Mouse (Mus musculus) liver, adult 2 months (tissue): ENCODE results near the gene Dctpp1. TPM values are rescaled to one million over a fixed set of nuclear protein-coding genes. Genes with fewer than 3 reads are reported as not detected.
A peak's percentile ranks its signal among the peaks of the same experiment; 100 is the strongest.

Experiments used
- DNase-seq: peaks from one replicate; pipeline ENCODE4 v3.0.0-alpha.2; 2011; ENCODE audit warnings: low read depth, low spot score; ENCODE audit errors: extremely low read depth
- H3K27ac ChIP-seq: fragments of 200-500 bp; replicated peaks from 2 replicates; pipeline ENCODE4 v1.5.1; 2012; ENCODE audit warnings: low read depth, mild to moderate bottlenecking, control low read depth, inconsistent platforms, low read length; ENCODE audit not compliant: insufficient read depth
- H3K27me3 ChIP-seq: fragments of 200-500 bp; 2 replicates; pipeline ENCODE4 v1.6.1; 2012; ENCODE audit warnings: mild to moderate bottlenecking, moderate library complexity, low read length, inconsistent platforms; ENCODE audit not compliant: control insufficient read depth, insufficient read depth
- H3K36me3 ChIP-seq: fragments of 200-500 bp; 2 replicates; pipeline ENCODE4 v1.6.1; 2012; ENCODE audit warnings: low read length, inconsistent platforms; ENCODE audit not compliant: control insufficient read depth, insufficient read depth
- H3K4me1 ChIP-seq: fragments of 200-500 bp; 2 replicates; pipeline ENCODE4 v1.6.1; 2011; ENCODE audit warnings: low read length; ENCODE audit not compliant: control insufficient read depth, insufficient read depth
- H3K4me3 ChIP-seq: fragments of 200-500 bp; 2 replicates; pipeline ENCODE4 v1.5.1; 2011; ENCODE audit warnings: low read depth, mild to moderate bottlenecking, control low read depth, low read length, moderate library complexity; ENCODE audit not compliant: insufficient read depth
- H3K79me2 ChIP-seq: fragments of 200-500 bp; 2 replicates; pipeline ENCODE4 v1.6.1; 2012; ENCODE audit warnings: inconsistent platforms, mild to moderate bottlenecking, low read length, moderate library complexity; ENCODE audit not compliant: control insufficient read depth, insufficient read depth
- H3K9ac ChIP-seq: fragments of 200-500 bp; 2 replicates; pipeline ENCODE4 v1.6.1; 2012; ENCODE audit warnings: low read depth, mild to moderate bottlenecking, control low read depth, inconsistent platforms, low read length
- CTCF ChIP-seq: fragments of 200-500 bp; IDR thresholded peaks from 2 replicates; pipeline ENCODE4 v1.5.1; 2011; ENCODE audit warnings: low read depth, low read length, control low read depth
- POLR2A ChIP-seq: fragments of 200-500 bp; IDR thresholded peaks from 2 replicates; pipeline ENCODE4 v1.6.1; 2011; ENCODE audit warnings: low read length, control low read depth; ENCODE audit not compliant: insufficient read depth; ENCODE audit errors: extremely low read depth
- WGBS: fragments of 180-500 bp; shearing (Covaris S2); methylation state at CpG from one replicate; pipeline ENCODE4 v1.1.7; 2018; 5-methylcytosine and 5-hydroxymethylcytosine counted together
- polyA plus RNA-seq: library from polyadenylated mRNA; depleted of rRNA; stranded (reverse); fragments of >200 nt; gene quantifications from 2 replicates; pipeline ENCODE4 v1.2.3, GENCODE M21; 2012
- total RNA-seq: library from RNA; depleted of rRNA; stranded (reverse); fragments of >200 nt; gene quantifications from 2 replicates; pipeline ENCODE4 v1.2.3, GENCODE M21; 2014

The Dctpp1 gene
- total and polyA plus RNA-seq, 2 experiments = 61.5 to 70.7 TPM

DNA sequence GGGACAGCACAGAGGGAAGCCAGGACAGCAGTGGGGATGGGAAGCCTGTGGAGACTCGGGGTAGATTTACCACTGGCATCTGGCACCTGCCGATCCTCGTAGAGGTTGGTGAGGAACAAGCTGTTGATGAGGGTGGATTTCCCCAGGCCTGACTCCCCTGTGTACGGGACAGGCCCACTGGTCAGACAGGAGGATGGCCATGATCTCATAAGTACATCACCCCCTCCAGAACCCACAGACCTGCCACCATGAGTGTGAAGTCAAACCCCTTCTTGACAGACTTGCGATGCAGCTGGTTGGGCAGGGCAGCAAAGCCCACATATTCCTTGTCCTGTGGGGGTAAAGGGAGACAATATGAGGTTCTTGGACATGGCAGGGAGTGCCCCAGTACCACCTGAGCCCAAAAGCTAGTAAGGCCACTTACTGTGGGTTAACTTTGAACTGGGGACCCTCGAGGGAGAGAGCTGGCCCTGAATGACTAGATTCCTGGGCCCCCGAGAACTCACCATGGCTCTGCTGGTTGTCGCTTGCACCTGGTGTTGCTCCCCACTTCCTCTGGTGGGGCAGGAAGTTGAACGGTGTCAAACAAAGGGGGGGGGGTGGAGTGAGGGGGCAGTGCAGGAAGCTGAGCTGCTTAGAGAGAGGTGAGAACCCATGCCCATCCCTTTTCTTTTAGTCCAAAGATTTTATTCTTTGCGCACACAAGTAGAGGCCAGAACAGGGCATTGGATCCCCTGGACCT is 42.4 kb downstream of the Dctpp1 start:
- Histone ChIP-seq H3K9ac (no peak overlapping the region), H3K36me3 (no peaks in the 10 kb centered on the region), H3K79me2 (no peaks in the 10 kb centered on the region), H3K4me3 (no peak overlapping the region), H3K27me3 (no peaks in the 10 kb centered on the region), H3K27ac (no peak overlapping the region), H3K4me1 (no peaks in the 10 kb centered on the region)
- TF ChIP-seq CTCF = no peak
- TF ChIP-seq POLR2A = no peak
- no peak for DNase-seq
- 76% methylated on average over 10 of the region's 10 CpGs for WGBS

- Histone ChIP-seq H3K36me3 (no peaks in the 10 kb centered on the region), H3K79me2 (no peaks in the 10 kb centered on the region), H3K4me1 (no peaks in the 10 kb centered on the region), H3K27ac (no peak overlapping the region), H3K4me3 (no peak overlapping the region), H3K9ac (no peak overlapping the region), H3K27me3 (no peaks in the 10 kb centered on the region)
- no peak for TF ChIP-seq POLR2A
- TF ChIP-seq CTCF = no peak
- DNase-seq = no peak
- WGBS = 78% methylated on average over 6 of the region's 6 CpGs
Measured at GRCm38 (mm10) chr7:127217475-127217874, 43.0 kb downstream of the Dctpp1 start.

GRCm38 (mm10) chr7:127216307-127216706 is 44.2 kb downstream of the Dctpp1 start:
- H3K36me3 ChIP-seq = no peaks in the 10 kb centered on the region
- DNase-seq = no peak
- H3K27ac ChIP-seq = no peak overlapping the region
- H3K4me3 ChIP-seq = no peak overlapping the region
- TF ChIP-seq POLR2A (no peak), CTCF (no peak)
- H3K4me1 ChIP-seq = no peaks in the 10 kb centered on the region
- 86% methylated on average over 5 of the region's 5 CpGs for WGBS
- H3K9ac ChIP-seq = no peak overlapping the region
- no peaks in the 10 kb centered on the region for H3K27me3 ChIP-seq
- H3K79me2 ChIP-seq = no peaks in the 10 kb centered on the region

GRCm38 (mm10) chr7:127214981-127215871 is 45.3 kb downstream of the Dctpp1 start:
- peak; percentile 58 for DNase-seq
- TF ChIP-seq POLR2A (no peak), CTCF (peak; percentile 91)
- Histone ChIP-seq H3K36me3 (no peaks in the 10 kb centered on the region), H3K79me2 (no peaks in the 10 kb centered on the region), H3K4me1 (no peaks in the 10 kb centered on the region), H3K27ac (no peak overlapping the region), H3K27me3 (no peaks in the 10 kb centered on the region), H3K9ac (peak overlapping the region; percentile 45), H3K4me3 (peak overlapping the region; percentile 47)
- 25% methylated on average over 33 of the region's 33 CpGs for WGBS

- peak overlapping the region; percentile 7; the same call in 1 of the 2 replicates for H3K9ac ChIP-seq
- DNase-seq = no peak
- H3K27me3 ChIP-seq = no peaks in the 10 kb centered on the region
- H3K36me3 ChIP-seq = no peaks in the 10 kb centered on the region
- H3K4me1 ChIP-seq = no peaks in the 10 kb centered on the region
- no peaks in the 10 kb centered on the region for H3K79me2 ChIP-seq
- H3K27ac ChIP-seq = no peak overlapping the region
- 72% methylated on average over 21 of the region's 21 CpGs for WGBS
- TF ChIP-seq POLR2A = no peak
- TF ChIP-seq CTCF = no peak
- H3K4me3 ChIP-seq = peak overlapping the region; percentile 12; the same call in 1 of the 2 replicates
Measured at GRCm38 (mm10) chr7:127214521-127214920, 46.0 kb downstream of the Dctpp1 start.

DNA sequence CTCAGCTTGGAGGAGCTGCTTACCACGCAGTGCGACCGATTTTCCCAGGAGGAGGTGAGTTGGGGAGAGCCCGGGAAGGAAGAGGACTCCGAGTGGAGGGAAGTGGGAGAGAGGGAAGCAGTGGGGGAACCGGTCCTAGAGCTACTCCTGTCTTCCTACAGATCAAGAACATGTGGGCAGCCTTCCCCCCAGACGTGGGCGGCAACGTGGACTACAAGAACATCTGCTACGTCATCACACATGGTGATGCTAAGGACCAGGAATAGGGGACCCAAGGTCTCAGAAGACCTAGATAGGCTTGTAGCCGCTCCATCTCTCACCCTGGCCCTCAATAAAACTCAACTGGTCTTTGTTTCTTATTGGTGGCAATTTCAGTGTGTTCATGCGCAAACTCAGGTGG is 46.6 kb downstream of the Dctpp1 start:
- H3K4me1 ChIP-seq = no peaks in the 10 kb centered on the region
- WGBS = 71% methylated on average over 12 of the region's 12 CpGs

More for the DNA sequence above, 46.6 kb downstream of the Dctpp1 start:
- no peak for DNase-seq
- H3K4me3 ChIP-seq = no peak overlapping the region
- H3K36me3 ChIP-seq = no peaks in the 10 kb centered on the region
- no peaks in the 10 kb centered on the region for H3K79me2 ChIP-seq
- TF ChIP-seq POLR2A (no peak), CTCF (peak; percentile 23; the same call in 1 of the 2 replicates)
- H3K27ac ChIP-seq = no peak overlapping the region
- H3K27me3 ChIP-seq = no peaks in the 10 kb centered on the region
- H3K9ac ChIP-seq = no peak overlapping the region
